Mouse (Mus musculus): ENCODE results near the gene Aqp6. TPM values are rescaled to one million over a fixed set of nuclear protein-coding genes. Genes with fewer than 3 reads are reported as not detected.

Aqp6 gene
- total and polyA plus RNA-seq, 3 experiments: not detected

DNA sequence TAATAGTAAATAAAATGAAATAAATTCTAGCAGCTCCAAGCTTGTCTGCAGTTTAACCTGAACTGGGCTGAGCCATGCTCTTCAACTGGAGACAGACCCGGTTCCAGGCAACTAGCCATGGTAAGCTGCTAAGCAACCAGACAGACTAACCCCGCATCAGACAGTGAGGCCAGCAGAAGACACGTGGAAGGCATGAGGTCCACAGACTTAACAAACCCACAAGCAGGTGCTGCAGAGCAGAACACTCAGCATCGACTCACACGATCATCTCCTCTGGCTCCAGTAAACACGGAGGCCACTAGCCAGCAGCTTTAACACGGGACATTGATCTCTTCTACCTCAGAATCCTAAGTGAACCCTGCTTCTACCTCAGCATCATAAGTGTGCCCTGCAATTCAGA lies 43.6 kb downstream of the Aqp6 start:
- H3K27me3 ChIP-seq (ENCODE audit: insufficient read depth, low read length): no peaks in the 10 kb centered on the region
- DNase-seq (ENCODE audit: low spot score): no peak
- no peak overlapping the region; the same call in 1 of the 2 replicates for H3K4me3 ChIP-seq (ENCODE audit: low read depth, low read length)
- H3K4me1 ChIP-seq (ENCODE audit: insufficient read depth, low read depth, low read length): peaks cover 64% of the 10 kb centered on the region
- ATAC-seq (ENCODE audit: extremely low read depth, insufficient number of reproducible peaks, low FRiP score, poor library complexity, severe bottlenecking): no peak
- TF ChIP-seq GATA1 (IDR thresholded peaks at IDR 0.05; ENCODE audit: borderline replicate concordance, low read length) (no peak), POLR2AphosphoS5 (IDR thresholded peaks at IDR 0.05; ENCODE audit: insufficient replicate concordance, low read depth, low read length) (no peak), GATA2 (IDR thresholded peaks at IDR 0.05; ENCODE audit: borderline replicate concordance, low read depth, low read length) (no peak), TAL1 (conservative IDR thresholded peaks at IDR 0.05; ENCODE audit: low read depth, low read length) (no peak), CTCF (IDR thresholded peaks at IDR 0.05; ENCODE audit: low read depth, low read length) (no peak)
- H3K36me3 ChIP-seq (replicated peaks): peaks cover 80% of the 10 kb centered on the region
- no peaks in the 10 kb centered on the region for H3K9me3 ChIP-seq (replicated peaks)

DNA sequence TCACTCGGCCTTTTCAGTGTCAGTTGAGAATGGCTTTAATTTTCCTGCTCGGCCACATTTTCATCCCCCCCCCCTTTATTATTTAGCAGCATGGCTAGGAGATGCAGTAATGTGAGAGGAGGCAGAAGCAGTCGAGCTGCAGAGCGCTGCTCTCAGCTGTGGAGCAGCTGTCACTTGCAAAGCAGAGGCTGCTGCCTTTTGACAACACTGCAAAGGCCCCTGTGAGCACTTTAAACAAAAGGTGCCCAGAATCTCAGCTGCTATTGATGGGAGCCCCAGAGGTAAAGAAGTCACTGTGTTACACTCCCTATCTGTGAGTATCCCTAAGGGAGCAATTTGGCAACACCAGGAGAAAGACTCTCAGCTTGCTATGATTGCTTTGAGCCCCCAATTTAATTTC lies 47.1 kb downstream of the Aqp6 start:
- ATAC-seq (ENCODE audit: extremely low read depth, insufficient number of reproducible peaks, low FRiP score, poor library complexity, severe bottlenecking): no peak
- H3K4me3 ChIP-seq (ENCODE audit: low read depth, low read length): peak overlapping the region; percentile 2; the same call in 1 of the 2 replicates
- no peak for DNase-seq (ENCODE audit: low spot score)
- peaks cover 79% of the 10 kb centered on the region for H3K4me1 ChIP-seq (ENCODE audit: insufficient read depth, low read depth, low read length)
- no peaks in the 10 kb centered on the region for H3K27me3 ChIP-seq (ENCODE audit: insufficient read depth, low read length)
- no peaks in the 10 kb centered on the region for H3K9me3 ChIP-seq (replicated peaks)
- H3K36me3 ChIP-seq (replicated peaks): peaks cover 52% of the 10 kb centered on the region
- no peak for TF ChIP-seq CTCF (IDR thresholded peaks at IDR 0.05; ENCODE audit: low read depth, low read length)
- no peak for TF ChIP-seq GATA1 (IDR thresholded peaks at IDR 0.05; ENCODE audit: borderline replicate concordance, low read length)
- TF ChIP-seq TAL1 (conservative IDR thresholded peaks at IDR 0.05; ENCODE audit: low read depth, low read length): no peak
- TF ChIP-seq POLR2AphosphoS5 (IDR thresholded peaks at IDR 0.05; ENCODE audit: insufficient replicate concordance, low read depth, low read length): no peak
- no peak for TF ChIP-seq GATA2 (IDR thresholded peaks at IDR 0.05; ENCODE audit: borderline replicate concordance, low read depth, low read length)

DNA sequence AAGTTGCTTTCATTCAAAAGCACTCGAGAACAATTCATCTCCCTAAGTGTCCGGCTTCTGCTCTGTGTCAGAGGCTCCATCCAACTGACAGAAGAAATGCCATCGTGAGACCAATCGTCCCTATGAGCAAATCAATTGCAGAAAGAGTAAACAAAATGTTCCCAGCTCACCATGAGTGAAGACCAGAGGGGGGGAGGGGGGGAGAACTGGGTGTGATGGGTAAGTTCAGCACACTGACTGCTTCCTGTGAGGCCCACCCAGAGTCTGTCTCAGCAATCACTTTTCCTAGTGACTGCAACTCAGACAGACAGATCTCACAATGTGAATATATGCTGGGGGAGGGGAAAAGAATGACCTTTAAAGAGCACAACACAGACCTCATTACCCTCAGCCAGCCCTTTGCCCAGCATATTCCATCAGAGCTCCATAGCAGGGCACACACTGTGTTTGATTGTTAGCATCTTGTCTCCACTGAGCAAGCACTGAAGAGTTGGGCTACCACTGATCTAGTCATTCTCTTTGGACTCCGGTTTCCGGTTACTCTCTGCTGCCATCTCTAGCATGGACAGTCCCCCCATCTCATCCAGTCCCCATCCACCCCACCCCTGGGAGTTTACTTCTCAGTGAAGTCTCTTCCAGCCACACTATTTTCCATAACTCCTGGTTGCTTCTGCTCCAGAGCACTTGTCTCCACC lies 48.0 kb downstream of the Aqp6 start:
- H3K27me3 ChIP-seq (ENCODE audit: insufficient read depth, low read length): peaks cover 3% of the 10 kb centered on the region; the same call in 1 of the 2 replicates
- ATAC-seq (ENCODE audit: extremely low read depth, insufficient number of reproducible peaks, low FRiP score, poor library complexity, severe bottlenecking): no peak
- H3K4me1 ChIP-seq (ENCODE audit: insufficient read depth, low read depth, low read length): peaks cover 79% of the 10 kb centered on the region
- peaks cover 45% of the 10 kb centered on the region for H3K36me3 ChIP-seq (replicated peaks)
- no peak for DNase-seq (ENCODE audit: low spot score)
- H3K9me3 ChIP-seq (replicated peaks): no peaks in the 10 kb centered on the region
- TF ChIP-seq CTCF (IDR thresholded peaks at IDR 0.05; ENCODE audit: low read depth, low read length) (no peak), TAL1 (conservative IDR thresholded peaks at IDR 0.05; ENCODE audit: low read depth, low read length) (no peak), GATA1 (IDR thresholded peaks at IDR 0.05; ENCODE audit: borderline replicate concordance, low read length) (no peak), GATA2 (IDR thresholded peaks at IDR 0.05; ENCODE audit: borderline replicate concordance, low read depth, low read length) (no peak), POLR2AphosphoS5 (IDR thresholded peaks at IDR 0.05; ENCODE audit: insufficient replicate concordance, low read depth, low read length) (no peak)
- peak overlapping the region; percentile 25; the same call in 1 of the 2 replicates for H3K4me3 ChIP-seq (ENCODE audit: low read depth, low read length)

DNA sequence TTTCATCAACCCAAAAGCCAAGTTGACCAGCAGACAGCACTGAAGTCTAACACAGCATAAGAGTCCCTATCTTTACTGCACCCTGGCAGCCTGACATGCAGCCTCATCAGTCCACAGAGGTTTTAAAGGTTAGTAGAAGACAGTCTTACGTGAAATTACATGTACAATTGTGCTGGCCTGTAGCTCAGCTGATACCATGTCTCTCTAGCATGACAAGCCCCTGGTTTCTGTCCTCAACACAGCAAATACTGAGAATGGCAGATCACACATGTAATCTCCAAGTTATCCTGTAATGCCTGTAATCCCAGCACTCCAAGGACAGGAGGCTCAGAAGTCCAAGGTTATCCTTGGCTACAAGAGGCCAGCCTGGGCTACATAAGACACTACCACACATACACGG lies 49.1 kb downstream of the Aqp6 start:
- no peaks in the 10 kb centered on the region for H3K9me3 ChIP-seq (replicated peaks)
- DNase-seq (ENCODE audit: low spot score): no peak
- H3K36me3 ChIP-seq (replicated peaks): peaks cover 38% of the 10 kb centered on the region
- peaks cover 11% of the 10 kb centered on the region; the same call in 1 of the 2 replicates for H3K27me3 ChIP-seq (ENCODE audit: insufficient read depth, low read length)
- H3K4me3 ChIP-seq (ENCODE audit: low read depth, low read length): peak overlapping the region; percentile 88
- TF ChIP-seq TAL1 (conservative IDR thresholded peaks at IDR 0.05; ENCODE audit: low read depth, low read length) (no peak), POLR2AphosphoS5 (IDR thresholded peaks at IDR 0.05; ENCODE audit: insufficient replicate concordance, low read depth, low read length) (no peak), CTCF (IDR thresholded peaks at IDR 0.05; ENCODE audit: low read depth, low read length) (no peak), GATA1 (IDR thresholded peaks at IDR 0.05; ENCODE audit: borderline replicate concordance, low read length) (no peak), GATA2 (IDR thresholded peaks at IDR 0.05; ENCODE audit: borderline replicate concordance, low read depth, low read length) (no peak)
- ATAC-seq (ENCODE audit: extremely low read depth, insufficient number of reproducible peaks, low FRiP score, poor library complexity, severe bottlenecking): no peak
- peaks cover 82% of the 10 kb centered on the region for H3K4me1 ChIP-seq (ENCODE audit: insufficient read depth, low read depth, low read length)

DNA sequence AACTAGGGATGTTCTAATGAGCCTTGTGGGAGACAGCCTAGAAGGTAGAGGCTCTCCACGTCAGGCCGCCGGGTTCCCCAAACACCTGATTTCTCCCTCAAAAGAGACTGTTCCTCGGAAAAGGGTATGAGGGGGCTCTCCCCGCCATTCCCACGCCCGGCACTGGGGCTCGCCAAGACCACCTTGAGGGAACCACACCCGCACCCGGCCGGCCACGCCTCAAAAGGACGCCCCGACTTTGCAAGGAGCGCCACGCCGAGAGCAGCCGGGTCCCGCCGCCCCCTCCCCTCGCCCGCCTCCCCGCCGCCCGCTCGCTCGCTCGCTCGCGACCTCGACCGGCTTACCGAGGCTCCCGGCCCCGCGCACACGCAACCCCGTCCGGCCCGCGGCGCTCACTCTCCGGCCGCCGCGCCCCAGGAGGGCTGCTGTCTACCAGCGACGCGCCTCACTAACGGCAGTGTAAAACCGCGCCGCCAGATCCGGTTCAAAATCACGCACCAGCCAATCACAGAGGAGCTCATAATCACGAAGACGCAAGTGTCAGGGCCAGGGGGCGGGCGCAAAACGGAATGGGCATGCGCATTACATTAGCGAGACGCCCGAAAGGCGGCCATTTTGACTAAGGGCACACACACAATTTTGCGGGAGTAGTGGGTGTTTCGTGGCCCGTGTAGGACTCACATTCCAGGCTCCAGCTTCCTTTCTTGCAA lies 50.1 kb downstream of the Aqp6 start, which contains the start of gene Racgap1:
Gene Racgap1, minus strand, starts transcription at position 494 of the 710 bp plus-strand sequence.
- Histone ChIP-seq H3K4me1 (ENCODE audit: insufficient read depth, low read depth, low read length) (peaks cover 82% of the 10 kb centered on the region), H3K4me3 (ENCODE audit: low read depth, low read length) (peak within 1 kb of the TSS; percentile 88), H3K27me3 (ENCODE audit: insufficient read depth, low read length) (peaks cover 16% of the 10 kb centered on the region; the same call in 1 of the 2 replicates), H3K36me3 (replicated peaks) (peaks cover 31% of the 10 kb centered on the region), H3K9me3 (replicated peaks) (no peaks in the 10 kb centered on the region)
- TF ChIP-seq POLR2AphosphoS5 (IDR thresholded peaks at IDR 0.05; ENCODE audit: insufficient replicate concordance, low read depth, low read length): no peak
- no peak for TF ChIP-seq GATA1 (IDR thresholded peaks at IDR 0.05; ENCODE audit: borderline replicate concordance, low read length)
- TF ChIP-seq TAL1 (conservative IDR thresholded peaks at IDR 0.05; ENCODE audit: low read depth, low read length): no peak
- no peak for TF ChIP-seq GATA2 (IDR thresholded peaks at IDR 0.05; ENCODE audit: borderline replicate concordance, low read depth, low read length)
- TF ChIP-seq CTCF (IDR thresholded peaks at IDR 0.05; ENCODE audit: low read depth, low read length): no peak
- peak; percentile 94 for DNase-seq (ENCODE audit: low spot score)
- ATAC-seq (ENCODE audit: extremely low read depth, insufficient number of reproducible peaks, low FRiP score, poor library complexity, severe bottlenecking): peak; percentile 91

All from G1E (cell line).